Mouse (Mus musculus): ENCODE results near the gene Supt20.

- TF ChIP-seq POLR2A (IDR thresholded peaks at IDR 0.05; ENCODE audit: insufficient read depth, low read depth, low read length) (no peak), CTCF (IDR thresholded peaks at IDR 0.05; ENCODE audit: insufficient read depth, low read depth, low read length) (no peak)
Measured at GRCm38 (mm10) chr3:54764418-54764817, 71.8 kb downstream of the Supt20 start.
